Mouse (Mus musculus): ENCODE results near the gene Ubac1.

The Ubac1 gene

GRCm38 (mm10) chr2:25977587-25978239 is 43.8 kb downstream of the Ubac1 start:
- in situ Hi-C loops (cut with MboI, MseI): no loop called here

DNA sequence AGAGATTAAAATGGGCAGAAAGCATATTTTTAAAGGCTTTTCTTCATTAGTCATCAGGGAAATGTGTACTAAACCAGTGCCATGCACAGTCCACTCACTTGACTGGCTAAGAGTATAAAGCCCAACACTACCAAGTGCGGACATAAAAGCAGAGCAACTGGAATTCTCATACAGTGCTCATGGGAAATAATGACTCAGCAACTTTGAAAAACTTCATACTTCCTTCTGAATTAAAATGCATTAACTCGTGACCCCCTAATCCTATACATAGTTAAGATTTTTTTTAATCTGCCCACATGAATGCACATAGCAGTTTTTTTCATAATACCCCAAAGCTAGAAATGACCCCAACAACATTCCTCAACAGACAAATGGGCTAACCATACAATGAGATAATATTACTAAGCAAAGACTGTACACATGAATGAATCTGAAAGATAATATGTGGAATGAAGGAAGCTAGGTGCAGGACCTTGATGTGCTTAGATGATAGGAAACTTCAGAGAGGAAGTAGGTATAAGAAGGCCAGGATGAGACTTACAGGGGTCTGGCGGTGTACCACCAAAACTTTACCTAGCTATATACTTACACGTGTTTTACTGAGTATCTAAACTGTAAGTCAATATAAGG is 46.3 kb downstream of the Ubac1 start:
- in situ Hi-C loops (cut with MboI, MseI): no loop called here

DNA sequence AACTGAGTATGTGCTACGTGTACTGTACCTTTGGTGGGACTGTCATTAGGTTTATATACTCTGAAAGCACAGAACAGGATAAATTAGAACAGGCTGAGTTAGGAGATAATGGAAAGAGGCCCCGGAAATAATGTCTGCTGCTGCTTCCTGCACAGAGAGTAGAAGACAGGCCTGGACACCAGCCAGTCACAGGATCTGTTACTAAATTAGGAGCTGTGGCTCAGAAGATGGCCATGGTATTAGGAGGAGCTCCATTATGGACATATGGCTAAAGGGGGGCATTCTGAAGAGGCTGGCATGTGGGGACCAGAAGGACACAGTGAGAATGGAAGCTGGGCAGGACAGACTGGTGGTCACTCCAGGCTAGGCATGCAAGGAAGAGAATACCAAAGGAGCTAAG is 51.1 kb downstream of the Ubac1 start:
- in situ Hi-C loops (cut with MboI, MseI): no loop called here

DNA sequence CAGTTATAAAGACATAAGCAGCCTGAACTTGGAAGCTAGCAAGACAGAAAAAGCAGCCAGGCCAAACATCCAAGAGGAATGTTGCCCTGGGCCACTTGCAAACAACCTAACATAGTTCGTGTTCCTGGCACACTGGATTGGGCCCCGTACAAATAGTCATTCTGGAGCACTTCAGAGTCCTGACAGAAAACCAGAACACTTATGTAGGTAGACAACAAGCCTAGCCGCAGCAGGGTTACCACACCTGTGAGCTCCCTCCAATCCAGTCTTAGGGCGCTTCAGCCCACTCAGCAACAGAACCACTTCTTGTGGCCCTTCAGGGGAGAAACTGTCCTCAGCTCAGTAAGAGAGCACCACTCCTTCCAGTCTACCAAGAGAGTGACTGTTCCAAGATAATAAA is 52.2 kb downstream of the Ubac1 start:
- in situ Hi-C loops (cut with MboI, MseI): no loop called here

GRCm38 (mm10) chr2:25949291-25949690 is 72.3 kb downstream of the Ubac1 start:
- in situ Hi-C loops (cut with MboI, MseI): no loop called here

Data from T-helper 1 cell (primary cell).